Mouse (Mus musculus): ENCODE results near the gene Adamts4.
A peak's percentile ranks its signal among the peaks of the same experiment; 100 is the strongest.

The Adamts4 gene

DNA sequence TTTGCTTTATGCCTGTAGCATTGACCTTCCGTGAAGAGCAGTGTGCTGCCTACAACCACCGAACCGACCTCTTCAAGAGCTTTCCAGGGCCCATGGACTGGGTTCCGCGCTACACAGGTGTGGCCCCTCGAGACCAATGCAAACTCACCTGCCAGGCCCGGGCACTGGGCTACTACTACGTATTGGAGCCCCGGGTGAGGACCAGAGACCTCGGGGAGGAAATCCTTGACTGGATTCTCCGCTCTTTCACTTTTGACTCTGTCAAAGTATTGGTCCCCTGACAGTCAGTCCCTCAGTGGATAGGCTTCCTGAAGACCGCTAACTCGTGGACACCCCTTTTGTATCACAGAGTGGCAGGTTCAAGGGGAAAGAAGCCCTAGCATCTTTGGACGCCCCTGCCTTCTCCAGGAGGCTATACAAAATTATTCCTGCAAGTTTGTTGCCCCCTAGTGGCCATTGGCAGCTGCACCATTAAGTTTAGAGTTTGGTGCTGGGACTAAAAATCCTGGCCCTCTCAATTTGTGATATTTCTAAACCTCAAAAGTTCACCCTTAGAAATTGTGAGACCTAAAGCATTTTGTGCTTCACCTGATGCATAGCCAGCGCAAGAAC lies 6.8 kb downstream of the Adamts4 start:
- DNase-seq: peak; percentile 76 to 81

DNA sequence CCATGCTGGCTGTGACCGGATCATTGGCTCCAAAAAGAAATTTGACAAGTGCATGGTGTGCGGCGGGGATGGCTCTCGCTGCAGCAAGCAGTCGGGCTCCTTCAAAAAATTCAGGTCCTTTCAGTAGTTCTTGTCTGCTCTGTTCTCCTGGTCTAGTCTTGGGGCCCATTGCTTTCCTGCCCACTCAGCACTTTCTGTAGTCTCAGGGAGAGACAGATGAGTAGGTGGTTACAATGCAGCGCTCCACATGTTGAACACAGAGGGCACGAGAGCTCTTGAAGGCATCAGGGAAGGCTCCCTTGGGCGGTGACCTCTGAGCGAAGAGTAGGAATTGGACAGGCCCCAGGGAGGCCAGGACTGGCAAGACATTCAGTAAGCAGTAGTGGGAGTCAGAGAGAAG lies 7.6 kb downstream of the Adamts4 start:
- no peak for DNase-seq

DNA sequence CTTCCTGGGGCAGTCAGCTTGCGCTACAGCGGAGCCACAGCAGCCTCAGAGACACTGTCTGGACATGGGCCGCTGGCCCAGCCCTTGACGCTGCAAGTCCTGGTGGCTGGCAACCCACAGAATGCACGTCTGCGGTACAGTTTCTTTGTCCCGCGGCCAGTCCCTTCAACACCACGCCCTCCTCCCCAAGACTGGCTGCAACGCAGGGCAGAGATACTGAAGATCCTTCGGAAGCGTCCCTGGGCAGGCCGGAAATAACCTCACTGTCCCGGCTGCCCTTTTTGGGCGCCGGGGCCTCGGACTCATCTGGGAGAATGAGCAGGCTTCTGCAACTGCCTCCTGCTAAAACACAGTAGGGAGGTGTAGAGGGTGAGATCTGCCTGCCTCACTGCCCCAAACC lies 8.7 kb downstream of the Adamts4 start:
- no peak for DNase-seq

- no peak for DNase-seq
Measured at GRCm38 (mm10) chr1:171260316-171260715, 10.1 kb downstream of the Adamts4 start.

GRCm38 (mm10) chr1:171262594-171263130 lies 12.4 kb downstream of the Adamts4 start:
- peak; percentile 80 to 83 for DNase-seq

DNA sequence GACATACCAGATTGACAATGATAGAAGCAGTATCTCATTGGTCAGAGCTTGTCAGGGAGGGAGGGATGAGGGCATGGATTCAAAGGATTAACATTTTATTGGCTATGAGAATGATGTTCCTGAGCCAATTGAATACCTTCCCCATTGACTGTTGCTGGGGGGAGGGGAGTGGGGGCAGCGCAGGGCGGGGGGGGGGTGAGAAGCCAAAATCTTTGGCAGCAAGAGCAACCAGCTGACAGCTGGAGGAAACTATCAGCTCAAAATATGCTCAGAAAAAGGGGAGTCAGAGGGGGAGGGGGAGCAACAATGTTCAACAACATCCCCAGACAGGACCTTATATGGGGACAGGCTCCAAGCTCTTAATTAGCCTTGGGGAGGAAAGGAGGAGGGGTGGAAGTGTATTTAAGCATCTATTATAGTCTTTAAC lies 13.0 kb downstream of the Adamts4 start:
- DNase-seq: peak; percentile 72 to 75

GRCm38 (mm10) chr1:171263666-171264461 lies 13.6 kb downstream of the Adamts4 start:
- DNase-seq: no peak

DNA sequence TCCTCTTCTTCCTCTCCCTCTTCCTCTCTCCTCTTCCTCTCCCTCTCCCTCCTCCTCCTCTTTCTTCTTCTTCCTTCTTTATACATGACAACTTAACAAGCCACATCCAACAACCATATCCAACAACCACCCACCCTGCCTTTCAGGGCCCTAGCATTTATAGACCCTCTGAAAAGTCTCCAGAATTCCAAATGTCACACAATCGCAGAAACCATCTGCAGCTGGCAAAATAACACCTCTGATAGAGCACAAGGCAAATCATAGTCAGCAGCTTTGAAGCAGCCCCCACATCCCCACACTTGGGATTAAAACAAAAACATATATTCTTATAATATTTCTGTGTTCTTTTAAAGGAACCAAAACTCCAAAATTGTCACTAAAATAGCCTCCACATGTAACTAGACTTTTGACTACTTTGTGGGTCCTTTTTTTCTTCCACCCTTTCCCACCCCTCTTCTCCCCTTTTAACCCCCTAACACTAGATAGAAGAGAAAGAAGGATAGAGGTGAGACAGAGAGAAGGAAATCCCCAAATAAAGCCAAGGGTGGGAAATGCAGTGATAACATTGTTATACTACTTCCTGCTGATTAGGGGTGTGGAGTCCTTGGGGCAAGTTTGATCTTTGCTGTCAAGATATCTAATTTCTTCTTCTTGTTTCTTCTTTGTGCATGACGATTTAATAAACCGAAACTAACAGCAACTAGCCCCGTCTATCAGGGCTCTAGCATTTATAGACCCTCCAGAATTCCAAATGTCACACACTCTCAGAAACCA lies 15.9 kb downstream of the Adamts4 start:
- DNase-seq: no peak

DNA sequence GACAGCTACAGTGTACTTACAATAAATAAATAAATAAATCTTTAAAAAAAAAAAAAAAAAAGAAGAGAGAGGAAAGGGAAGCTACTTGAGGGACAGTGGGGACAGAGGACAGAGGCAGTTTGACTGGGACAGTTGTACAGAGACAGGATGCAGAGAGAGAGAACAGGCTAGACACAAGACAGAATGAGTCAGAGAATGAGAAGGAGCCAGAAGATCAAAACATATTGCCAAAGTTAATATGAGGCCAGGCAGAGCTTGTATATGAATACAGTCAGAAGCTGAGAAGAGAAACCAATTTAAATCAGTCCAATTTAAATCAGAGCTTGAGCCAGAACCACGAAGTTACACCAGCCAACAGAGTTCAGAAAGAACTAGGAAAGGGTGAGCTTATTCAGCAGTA lies 18.1 kb downstream of the Adamts4 start:
- DNase-seq: no peak

DNA sequence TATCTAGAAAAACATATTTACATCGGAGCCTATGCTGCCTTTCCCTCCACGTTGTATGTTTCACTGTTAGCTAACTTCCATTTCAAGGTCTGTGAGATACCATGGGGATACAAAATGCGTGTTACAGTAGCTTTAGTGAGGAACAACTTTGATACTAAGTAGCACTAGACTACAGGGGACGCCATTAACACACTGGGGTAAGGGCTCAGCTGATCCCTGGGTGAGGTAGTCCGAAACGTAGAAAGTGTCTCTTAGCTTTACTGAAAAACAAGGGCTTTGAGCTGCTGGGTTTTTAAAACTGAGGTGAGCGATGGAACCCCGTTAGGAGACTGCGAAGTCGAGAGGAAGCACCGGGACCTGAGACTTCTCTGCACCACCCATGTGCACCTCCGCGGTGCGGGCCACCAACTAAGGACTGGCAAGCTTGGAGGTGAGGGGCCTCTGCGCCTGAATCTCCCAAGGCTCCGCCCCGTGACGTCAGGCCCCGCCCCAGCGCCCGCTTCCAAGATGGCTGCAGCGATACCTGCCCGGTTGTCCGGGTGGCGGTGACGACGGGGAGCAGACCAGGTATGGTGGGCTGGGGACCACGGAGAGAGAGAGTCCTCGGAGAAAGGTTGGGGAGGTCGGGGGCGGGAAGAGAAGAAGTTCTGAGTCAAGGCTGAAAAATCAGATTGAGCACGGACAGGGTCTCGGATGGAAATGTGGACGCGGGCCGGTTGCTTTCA lies 19.8 kb downstream of the Adamts4 start, which contains the start of gene B4galt3:
B4galt3 (plus strand) TSS at position 481 of the 725 bp plus-strand sequence.
- peak; percentile 98 to 99 for DNase-seq

DNA sequence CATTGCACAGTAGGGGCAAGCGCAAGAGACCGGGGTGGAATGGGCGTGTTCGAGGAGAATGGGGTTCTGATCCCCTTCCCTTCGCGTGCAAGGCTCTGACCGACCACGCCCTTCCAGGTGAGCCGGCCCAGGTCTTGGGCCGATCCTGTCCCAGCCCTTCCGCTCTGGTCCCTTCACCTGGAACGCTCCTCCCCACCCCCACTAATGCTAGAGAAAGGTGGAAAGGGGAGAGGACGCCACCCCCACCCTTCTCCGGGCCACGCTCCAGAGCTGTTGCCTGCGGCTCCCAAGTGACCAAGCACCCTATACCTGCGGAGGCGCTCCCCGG lies 20.3 kb downstream of the Adamts4 start:
- DNase-seq: peak in 1 of 2 experiments; percentile 71

DNA sequence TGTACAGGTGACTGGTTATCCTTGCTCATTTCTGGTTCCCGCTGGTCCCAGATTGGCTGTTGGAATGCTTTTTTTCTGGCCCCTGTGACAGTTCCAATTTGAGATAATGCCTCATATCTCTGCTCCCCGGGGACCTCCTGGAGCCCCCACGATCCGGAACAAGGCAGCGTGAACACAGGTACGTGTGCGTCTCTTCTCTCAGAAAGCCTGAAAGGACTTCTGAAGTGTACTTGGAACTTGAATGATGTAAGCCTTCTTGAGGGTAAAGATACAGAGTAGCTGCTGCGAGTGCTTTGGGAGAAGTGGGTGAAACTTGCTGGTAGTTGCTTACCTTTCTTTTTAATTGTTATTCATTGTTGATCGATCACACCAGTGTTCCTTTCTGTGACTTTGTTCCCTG lies 21.0 kb downstream of the Adamts4 start:
- no peak for DNase-seq

GRCm38 (mm10) chr1:171271622-171272021 lies 21.4 kb downstream of the Adamts4 start:
- no peak for DNase-seq

DNA sequence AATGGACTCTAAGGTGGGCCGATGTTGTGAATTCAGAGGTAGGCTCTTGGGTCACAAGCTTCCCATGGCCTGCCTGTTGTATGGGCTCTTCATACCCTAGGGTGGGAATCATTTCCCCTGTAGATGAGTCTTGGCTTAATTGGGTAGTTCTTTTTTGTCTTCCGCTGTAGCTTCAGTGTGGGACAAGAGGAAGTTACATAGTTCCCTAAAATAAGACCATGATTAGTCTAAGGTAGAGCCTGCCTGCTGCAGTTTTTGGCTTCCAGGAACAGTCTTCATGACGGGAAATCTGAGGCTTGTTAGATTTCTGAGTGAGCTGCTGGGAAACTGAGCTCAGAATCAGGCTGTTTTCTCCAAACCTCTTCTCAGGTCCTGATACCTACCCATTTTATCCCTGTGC lies 21.9 kb downstream of the Adamts4 start:
- DNase-seq: no peak

GRCm38 (mm10) chr1:171274171-171274570 lies 23.9 kb downstream of the Adamts4 start:
- no peak for DNase-seq

- DNase-seq: no peak
Measured at GRCm38 (mm10) chr1:171275144-171275734, 25.0 kb downstream of the Adamts4 start.

DNA sequence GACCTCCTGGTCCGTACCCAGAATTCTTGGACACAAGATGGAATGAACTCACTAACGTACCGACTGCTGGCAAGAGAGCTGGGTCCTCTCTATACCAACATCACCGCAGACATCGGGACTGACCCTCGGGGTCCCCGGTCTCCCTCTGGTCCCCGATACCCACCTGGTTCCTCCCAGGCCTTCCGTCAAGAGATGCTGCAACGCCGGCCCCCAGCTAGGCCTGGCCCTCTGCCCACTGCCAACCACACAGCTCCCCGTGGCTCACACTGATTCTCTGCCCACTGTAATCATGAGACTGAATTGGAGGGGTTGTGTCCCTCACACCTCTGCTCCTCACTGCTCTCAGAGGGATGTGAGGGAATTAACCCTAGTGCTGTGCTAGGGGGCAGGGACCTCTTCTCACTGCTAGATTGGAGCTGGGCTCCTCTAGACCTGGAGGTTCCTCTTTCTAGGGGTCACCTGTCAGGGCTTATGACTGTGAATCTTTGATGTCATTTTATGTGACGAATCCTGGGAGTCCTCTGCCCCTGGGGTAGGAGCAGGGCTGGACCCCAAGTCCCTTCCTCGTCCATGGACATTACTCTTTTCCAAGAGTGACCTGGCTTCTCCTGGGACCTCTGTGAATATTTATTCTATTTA lies 26.0 kb downstream of the Adamts4 start:
- DNase-seq: no peak

GRCm38 (mm10) chr1:171277736-171278135 lies 27.5 kb downstream of the Adamts4 start:
- DNase-seq: no peak

DNA sequence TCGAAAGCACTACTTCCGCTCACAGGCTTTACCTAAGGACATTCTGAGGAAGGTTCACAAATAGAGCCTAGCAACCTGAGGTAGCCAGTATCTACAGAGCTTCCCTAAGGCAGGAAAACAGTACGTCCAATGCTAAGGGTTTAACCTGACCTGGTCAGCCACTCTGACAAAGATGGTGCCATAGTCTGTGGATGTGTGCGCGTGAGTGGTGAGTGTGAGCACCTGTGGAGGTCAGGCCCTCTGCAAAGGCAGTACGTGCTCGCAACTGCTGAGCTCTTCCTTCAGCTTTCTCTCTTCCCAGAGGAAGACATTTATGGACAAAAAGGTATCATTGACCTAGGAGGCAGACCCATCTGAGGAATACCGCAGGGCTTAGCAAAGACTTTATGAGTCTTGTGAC lies 28.2 kb downstream of the Adamts4 start:
- no peak for DNase-seq

DNA sequence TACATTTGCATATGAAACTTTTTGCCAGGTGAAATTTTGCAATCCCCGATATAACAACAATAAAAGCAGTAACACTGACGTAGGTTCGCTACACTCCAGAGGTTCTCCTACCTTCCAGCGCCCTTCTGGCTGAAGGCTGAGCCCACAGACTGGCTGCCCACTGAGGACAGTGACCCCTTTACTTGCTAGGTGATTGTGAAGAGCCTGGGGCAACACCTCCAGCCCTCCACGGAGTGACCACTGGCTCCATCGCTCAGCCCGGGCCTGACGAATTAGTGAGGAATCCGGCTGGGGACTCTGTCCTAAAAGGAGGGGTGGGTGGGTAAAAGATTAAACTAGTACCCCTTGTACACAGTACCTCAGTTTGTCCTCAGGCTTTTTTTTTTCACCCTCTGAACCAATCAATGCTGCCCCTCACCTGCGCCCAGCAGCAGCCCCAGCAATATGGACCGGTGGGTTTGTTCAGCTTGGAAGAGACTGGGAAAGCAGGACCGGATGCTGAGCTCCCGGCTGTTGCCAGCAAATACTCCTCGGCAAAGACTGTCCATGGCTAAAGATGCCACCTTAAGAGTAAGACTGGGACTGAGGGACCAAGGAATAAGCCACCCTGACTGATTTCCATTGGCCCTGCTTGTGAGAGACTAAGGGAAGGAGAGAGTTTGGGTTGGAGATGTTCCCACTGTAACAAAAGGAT lies 28.9 kb downstream of the Adamts4 start:
- peak in 1 of 2 experiments; percentile 1 for DNase-seq

- DNase-seq: peak in 1 of 2 experiments; percentile 12
Measured at GRCm38 (mm10) chr1:171279721-171280120, 29.5 kb downstream of the Adamts4 start.

Data from cerebellum, postnatal 14 days (tissue).